Mouse (Mus musculus): ENCODE data around the gene Wdr90. TPM values are rescaled to one million over a fixed set of nuclear protein-coding genes. Genes with fewer than 3 reads are reported as not detected.
A peak's percentile ranks its signal among the peaks of the same experiment; 100 is the strongest.

Gene Wdr90
- polyA plus RNA-seq, 1 experiment from 2014 or later, result 21.3 TPM

DNA sequence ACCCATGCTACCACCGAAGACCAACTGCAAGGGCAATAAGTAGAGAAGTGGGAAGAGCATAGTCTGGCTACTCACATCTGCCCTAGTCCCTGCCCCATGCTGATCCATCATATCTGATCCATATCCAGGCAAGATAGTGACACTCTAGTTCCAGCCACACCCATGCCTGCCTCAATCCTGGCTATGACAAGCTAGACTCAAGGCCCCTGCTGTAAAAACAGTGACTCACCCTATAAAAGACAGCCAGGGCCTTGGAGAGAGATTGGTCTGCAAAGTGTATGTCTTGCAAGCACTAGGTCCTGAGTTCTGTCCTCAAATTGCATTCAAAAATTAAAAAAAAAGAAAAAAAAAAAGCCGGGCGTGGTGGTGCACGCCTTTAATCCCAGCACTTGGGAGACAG is 54.8 kb downstream of the Wdr90 start:
- Histone ChIP-seq H3K36me3 (no peaks in the 10 kb centered on the region), H3K4me1 (peaks cover 18% of the 10 kb centered on the region), H3K27me3 (peaks cover 66% of the 10 kb centered on the region), H3K27ac (no peak overlapping the region), H3K9ac (no peak overlapping the region), H3K4me3 (no peak overlapping the region), H3K4me2 (no peak overlapping the region), H3K9me3 (no peaks in the 10 kb centered on the region)
- no peak for ATAC-seq (ENCODE audit: insufficient number of reproducible peaks, low FRiP score, low TSS enrichment, low read depth)
- 79% methylated on average over 4 of the region's 4 CpGs for WGBS

DNA sequence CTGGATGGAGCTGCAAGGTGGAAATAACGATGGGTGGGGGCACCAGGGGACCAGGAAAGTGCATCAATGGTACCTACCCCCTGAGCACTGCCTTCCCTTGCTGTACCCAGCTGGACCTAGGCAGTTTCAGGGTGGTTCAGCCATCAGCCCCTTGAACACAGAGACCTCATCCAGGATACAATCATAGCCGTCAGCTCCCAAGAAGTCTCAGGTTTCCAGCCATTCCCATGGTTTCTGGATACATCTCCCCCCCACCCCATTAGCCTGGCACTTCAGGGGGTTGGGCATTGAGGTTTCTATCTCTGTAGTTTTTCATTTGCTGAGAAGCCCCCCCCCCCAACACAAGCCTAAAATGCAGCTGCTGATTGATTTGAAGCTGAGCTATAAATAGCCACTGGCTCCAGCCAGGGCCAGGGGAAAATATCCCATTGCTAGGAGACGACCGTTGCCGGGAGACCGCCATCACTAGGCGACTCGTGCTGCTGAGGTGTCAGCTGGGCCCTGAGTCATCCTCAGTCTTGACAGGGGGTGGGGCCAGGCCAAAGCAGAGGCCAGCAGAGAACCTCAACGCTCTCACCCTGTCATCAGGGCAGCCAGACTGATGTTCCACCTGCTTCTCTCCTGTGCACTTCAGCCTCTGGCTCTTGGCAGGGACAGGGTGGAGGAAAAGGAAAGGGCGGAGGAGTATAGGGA is 58.3 kb downstream of the Wdr90 start:
- WGBS, result 8% methylated on average over 10 of the region's 10 CpGs
- ATAC-seq (ENCODE audit: insufficient number of reproducible peaks, low FRiP score, low TSS enrichment, low read depth), result 0 out of 2 replicates have a peak, but pooled peaks have one; percentile 15
- Histone ChIP-seq H3K27me3 (peaks cover 35% of the 10 kb centered on the region), H3K9ac (no peak overlapping the region), H3K9me3 (no peaks in the 10 kb centered on the region), H3K27ac (no peak overlapping the region), H3K4me3 (no peak overlapping the region), H3K36me3 (no peaks in the 10 kb centered on the region), H3K4me2 (no peak overlapping the region), H3K4me1 (no peaks in the 10 kb centered on the region)

DNA sequence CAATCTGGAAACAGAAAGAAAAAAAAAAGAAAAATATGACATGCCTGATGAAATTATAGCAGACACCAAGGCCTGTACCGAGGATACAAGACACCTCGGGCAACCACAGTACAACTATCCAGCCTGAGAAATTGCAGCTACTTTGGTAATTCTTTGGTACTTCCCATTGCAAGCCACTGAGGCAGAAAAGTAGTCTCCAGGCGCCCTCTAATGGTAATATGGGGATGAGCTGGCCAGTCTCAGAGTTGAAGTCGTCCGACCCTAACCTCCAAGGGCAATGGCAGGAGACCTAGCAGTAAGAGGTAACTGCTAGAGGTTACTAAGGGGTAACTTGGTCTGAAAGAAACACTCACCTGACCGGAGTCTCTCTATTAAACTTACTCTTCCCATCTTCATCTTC is 60.3 kb downstream of the Wdr90 start:
- Histone ChIP-seq H3K27ac (no peak overlapping the region), H3K4me1 (peaks cover 12% of the 10 kb centered on the region), H3K4me3 (no peak overlapping the region), H3K36me3 (no peaks in the 10 kb centered on the region), H3K27me3 (peaks cover 34% of the 10 kb centered on the region), H3K4me2 (no peak overlapping the region), H3K9me3 (no peaks in the 10 kb centered on the region), H3K9ac (no peak overlapping the region)
- 6% methylated on average over 6 of the region's 6 CpGs for WGBS
- ATAC-seq (ENCODE audit: insufficient number of reproducible peaks, low FRiP score, low TSS enrichment, low read depth), result no peak

- H3K4me2 ChIP-seq, result peak within 1 kb of the TSS; percentile 68
- H3K4me3 ChIP-seq, result peak within 1 kb of the TSS; percentile 79
- H3K4me1 ChIP-seq, result peaks cover 44% of the 10 kb centered on the region
- WGBS, result 1% methylated on average over 34 of the region's 35 CpGs
- 0 out of 2 replicates have a peak, but pooled peaks cover 3% of the 10 kb centered on the region for H3K36me3 ChIP-seq
- peaks cover 6% of the 10 kb centered on the region for H3K27me3 ChIP-seq
- no peak within 1 kb of the TSS for H3K27ac ChIP-seq
- H3K9ac ChIP-seq, result peak within 1 kb of the TSS; percentile 56
- peak; percentile 70; the same call in 1 of the 2 replicates for ATAC-seq (ENCODE audit: insufficient number of reproducible peaks, low FRiP score, low TSS enrichment, low read depth)
- H3K9me3 ChIP-seq, result no peaks in the 10 kb centered on the region
These were observed 64.3 kb downstream of the Wdr90 start, which contains the start of gene Metrn for GRCm38 (mm10) chr17:25796951-25797369. Gene Metrn (minus strand): TSS chr17:25797136.

- peak overlapping the region; percentile 56 for H3K9ac ChIP-seq
- peak overlapping the region; percentile 79 for H3K4me3 ChIP-seq
- no peak overlapping the region for H3K27ac ChIP-seq
- peaks cover 49% of the 10 kb centered on the region for H3K4me1 ChIP-seq
- peak overlapping the region; percentile 68 for H3K4me2 ChIP-seq
- 0 out of 2 replicates have a peak, but pooled peaks have one; percentile 11 for ATAC-seq (ENCODE audit: insufficient number of reproducible peaks, low FRiP score, low TSS enrichment, low read depth)
- WGBS, result 2% methylated on average over 36 of the region's 37 CpGs
- no peaks in the 10 kb centered on the region for H3K9me3 ChIP-seq
- 0 out of 2 replicates have a peak, but pooled peaks cover 3% of the 10 kb centered on the region for H3K36me3 ChIP-seq
- H3K27me3 ChIP-seq, result peaks cover 2% of the 10 kb centered on the region; the same call in 1 of the 2 replicates
These were observed 65.0 kb downstream of the Wdr90 start for GRCm38 (mm10) chr17:25796211-25796771.

- Histone ChIP-seq H3K4me1 (peaks cover 55% of the 10 kb centered on the region), H3K9ac (peak within 1 kb of the TSS; percentile 56), H3K9me3 (no peaks in the 10 kb centered on the region), H3K27ac (no peak within 1 kb of the TSS), H3K36me3 (0 out of 2 replicates have a peak, but pooled peaks cover 3% of the 10 kb centered on the region), H3K4me3 (peak within 1 kb of the TSS; percentile 79), H3K4me2 (peak within 1 kb of the TSS; percentile 68), H3K27me3 (no peaks in the 10 kb centered on the region)
- no peak for ATAC-seq (ENCODE audit: insufficient number of reproducible peaks, low FRiP score, low TSS enrichment, low read depth)
- 28% methylated on average over 6 of the region's 6 CpGs for WGBS
These were observed 65.7 kb downstream of the Wdr90 start, which contains the start of gene AC134908.4 for GRCm38 (mm10) chr17:25795609-25796092. Gene AC134908.4 (minus strand): TSS chr17:25795659.

- no peak for ATAC-seq (ENCODE audit: insufficient number of reproducible peaks, low FRiP score, low TSS enrichment, low read depth)
- Histone ChIP-seq H3K4me1 (peaks cover 58% of the 10 kb centered on the region), H3K27me3 (no peaks in the 10 kb centered on the region), H3K4me3 (0 out of 2 replicates have a peak overlapping the region, but pooled peaks have one; percentile 79), H3K9me3 (no peaks in the 10 kb centered on the region), H3K4me2 (peak overlapping the region; percentile 68; the same call in 1 of the 2 replicates), H3K36me3 (0 out of 2 replicates have a peak, but pooled peaks cover 3% of the 10 kb centered on the region), H3K27ac (no peak overlapping the region), H3K9ac (no peak overlapping the region)
- WGBS, result 89% methylated on average over 17 of the region's 17 CpGs
These were observed 66.3 kb downstream of the Wdr90 start for GRCm38 (mm10) chr17:25794998-25795397.

Small RNA genes lying within 50 kb of the gene (microRNA-seq; reads per million reads assigned to microRNA genes)
- not detected for gene Mir3082

Other genes starting within 250 kb of the Wdr90 start
- gene Gng13, start 144.3 kb downstream of the Wdr90 start, polyA plus RNA-seq (2015; fragmentation: Nextera tagmentation; extraction: Ambion mirVana), result 4.8 and 6.1 TPM in 2 replicates
- 20.9 and 21.2 TPM in 2 replicates for gene Chtf18, start 134.1 kb downstream of the Wdr90 start, polyA plus RNA-seq (2015; fragmentation: Nextera tagmentation; extraction: Ambion mirVana)
- gene Rpusd1, start 133.8 kb downstream of the Wdr90 start, polyA plus RNA-seq (2015; fragmentation: Nextera tagmentation; extraction: Ambion mirVana), result 22.8 and 23.3 TPM in 2 replicates
- gene Mslnl, start 125.5 kb downstream of the Wdr90 start, polyA plus RNA-seq (2015; fragmentation: Nextera tagmentation; extraction: Ambion mirVana), result 0.13 and 0.17 TPM in 2 replicates
- gene Msln, start 107.1 kb downstream of the Wdr90 start, polyA plus RNA-seq (2015; fragmentation: Nextera tagmentation; extraction: Ambion mirVana), result 38.4 and 40.6 TPM in 2 replicates
- 26.7 and 27.2 TPM in 2 replicates for gene Narfl, start 87.7 kb downstream of the Wdr90 start, polyA plus RNA-seq (2015; fragmentation: Nextera tagmentation; extraction: Ambion mirVana)
- 53.2 and 54.4 TPM in 2 replicates for gene Haghl, start 75.8 kb downstream of the Wdr90 start, polyA plus RNA-seq (2015; fragmentation: Nextera tagmentation; extraction: Ambion mirVana)
- gene Ccdc78, start 74.9 kb downstream of the Wdr90 start, polyA plus RNA-seq (2015; fragmentation: Nextera tagmentation; extraction: Ambion mirVana), result 0.09 and 0.14 TPM in 2 replicates
- 85.7 and 95.6 TPM in 2 replicates for gene Fam173a, start 68.6 kb downstream of the Wdr90 start, polyA plus RNA-seq (2015; fragmentation: Nextera tagmentation; extraction: Ambion mirVana)
- gene AC134908.4, start 65.8 kb downstream of the Wdr90 start, polyA plus RNA-seq (2015; fragmentation: Nextera tagmentation; extraction: Ambion mirVana), result 0.56 and 0.58 TPM in 2 replicates
- 39.1 and 40.0 TPM in 2 replicates for gene Metrn, start 64.4 kb downstream of the Wdr90 start, polyA plus RNA-seq (2015; fragmentation: Nextera tagmentation; extraction: Ambion mirVana)
- gene Fbxl16, start 52.4 kb downstream of the Wdr90 start, polyA plus RNA-seq (2015; fragmentation: Nextera tagmentation; extraction: Ambion mirVana), result 2.0 and 2.7 TPM in 2 replicates
- 24.6 and 26.5 TPM in 2 replicates for gene Wdr24, start 37.9 kb downstream of the Wdr90 start, polyA plus RNA-seq (2015; fragmentation: Nextera tagmentation; extraction: Ambion mirVana)
- 47.2 and 48.9 TPM in 2 replicates for gene Jmjd8, start 32.6 kb downstream of the Wdr90 start, polyA plus RNA-seq (2015; fragmentation: Nextera tagmentation; extraction: Ambion mirVana)
- gene Stub1, start 28.1 kb downstream of the Wdr90 start, polyA plus RNA-seq (2015; fragmentation: Nextera tagmentation; extraction: Ambion mirVana), result 346 and 387 TPM in 2 replicates
- gene Rhbdl1, start 24.2 kb downstream of the Wdr90 start, polyA plus RNA-seq (2015; fragmentation: Nextera tagmentation; extraction: Ambion mirVana), result 1.8 and 2.6 TPM in 2 replicates
- gene Gm20683, start 19.7 kb downstream of the Wdr90 start, polyA plus RNA-seq (2015; fragmentation: Nextera tagmentation; extraction: Ambion mirVana), result 1.8 and 2.6 TPM in 2 replicates
- 21.9 and 25.4 TPM in 2 replicates for gene Rhot2, start 16.6 kb downstream of the Wdr90 start, polyA plus RNA-seq (2015; fragmentation: Nextera tagmentation; extraction: Ambion mirVana)
- 16.7 and 22.2 TPM in 2 replicates for gene Mcrip2, start 7.3 kb upstream of the Wdr90 start, polyA plus RNA-seq (2015; fragmentation: Nextera tagmentation; extraction: Ambion mirVana)
- 45.3 and 48.0 TPM in 2 replicates for gene Mettl26, start 13.6 kb upstream of the Wdr90 start, polyA plus RNA-seq (2015; fragmentation: Nextera tagmentation; extraction: Ambion mirVana)
- 0.63 and 0.65 TPM in 2 replicates for gene Wfikkn1, start 19.4 kb upstream of the Wdr90 start, polyA plus RNA-seq (2015; fragmentation: Nextera tagmentation; extraction: Ambion mirVana)
- 30.7 and 35.2 TPM in 2 replicates for gene Rab40c, start 58.2 kb upstream of the Wdr90 start, polyA plus RNA-seq (2015; fragmentation: Nextera tagmentation; extraction: Ambion mirVana)
- 45.7 and 47.8 TPM in 2 replicates for gene Pigq, start 83.4 kb upstream of the Wdr90 start, polyA plus RNA-seq (2015; fragmentation: Nextera tagmentation; extraction: Ambion mirVana)
- 0.42 TPM in 1 of 2 replicates, not detected in the other for gene Nhlrc4, start 83.5 kb upstream of the Wdr90 start, polyA plus RNA-seq (2015; fragmentation: Nextera tagmentation; extraction: Ambion mirVana)
- gene A930017K11Rik, start 91.1 kb upstream of the Wdr90 start, polyA plus RNA-seq (2015; fragmentation: Nextera tagmentation; extraction: Ambion mirVana), result 0.06 and 0.14 TPM in 2 replicates
- 24.5 and 29.0 TPM in 2 replicates for gene Capn15, start 124.3 kb upstream of the Wdr90 start, polyA plus RNA-seq (2015; fragmentation: Nextera tagmentation; extraction: Ambion mirVana)
- 13.1 and 16.8 TPM in 2 replicates for gene Rab11fip3, start 208.1 kb upstream of the Wdr90 start, polyA plus RNA-seq (2015; fragmentation: Nextera tagmentation; extraction: Ambion mirVana)
- gene Decr2, start 228.8 kb upstream of the Wdr90 start, polyA plus RNA-seq (2015; fragmentation: Nextera tagmentation; extraction: Ambion mirVana), result 39.8 and 40.9 TPM in 2 replicates
- gene Nme4, start 234.1 kb upstream of the Wdr90 start, polyA plus RNA-seq (2015; fragmentation: Nextera tagmentation; extraction: Ambion mirVana), result 92.6 and 95.8 TPM in 2 replicates